Mouse (Mus musculus) right cerebral cortex, adult 18-20 months (tissue): ENCODE measurements around the gene Pom121.

Experiments
- DNase-seq: peaks from one replicate; pipeline ENCODE4 v3.0.0; 2022; ENCODE audit warnings: mixed read lengths

Gene Pom121

DNA sequence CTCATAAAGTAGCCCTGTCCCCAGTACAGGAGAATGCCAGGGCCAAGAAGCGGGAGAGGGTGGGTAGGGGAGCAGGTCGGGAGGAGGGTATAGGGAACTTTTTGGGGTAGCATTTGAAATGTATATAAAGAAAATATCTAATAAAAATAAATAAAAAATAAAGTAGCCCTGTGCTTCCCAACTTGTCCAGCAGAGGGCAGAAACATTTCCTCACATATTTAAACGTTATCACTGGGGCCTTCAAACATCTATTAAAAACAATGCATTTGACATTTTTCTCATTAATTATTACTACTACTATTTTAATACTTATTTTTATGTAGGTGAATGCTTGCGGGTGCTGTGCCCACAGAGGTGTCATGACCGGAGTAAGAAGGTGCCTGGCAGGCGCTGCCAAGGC is 26.5 kb downstream of the Pom121 start:
- DNase-seq = no peak

DNA sequence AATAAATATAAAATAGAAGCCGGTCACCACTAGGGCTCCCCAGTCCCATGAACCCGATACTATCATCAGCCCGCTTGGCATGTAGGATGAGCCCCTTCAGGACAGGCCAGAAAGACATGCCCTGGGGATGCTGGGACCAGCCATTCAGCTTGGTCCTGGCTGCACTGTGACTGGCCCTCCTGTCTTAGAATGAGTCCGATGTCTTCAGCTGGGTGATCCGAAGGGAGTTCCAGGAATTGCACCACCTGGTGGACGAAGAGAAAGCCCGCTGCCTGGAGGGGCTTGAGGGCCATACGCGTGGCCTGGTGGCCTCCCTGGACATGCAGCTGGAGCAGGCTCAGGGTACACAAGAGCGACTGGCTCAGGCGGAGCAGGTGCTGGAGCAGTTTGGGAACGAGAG is 30.8 kb downstream of the Pom121 start:
- no peak for DNase-seq

DNA sequence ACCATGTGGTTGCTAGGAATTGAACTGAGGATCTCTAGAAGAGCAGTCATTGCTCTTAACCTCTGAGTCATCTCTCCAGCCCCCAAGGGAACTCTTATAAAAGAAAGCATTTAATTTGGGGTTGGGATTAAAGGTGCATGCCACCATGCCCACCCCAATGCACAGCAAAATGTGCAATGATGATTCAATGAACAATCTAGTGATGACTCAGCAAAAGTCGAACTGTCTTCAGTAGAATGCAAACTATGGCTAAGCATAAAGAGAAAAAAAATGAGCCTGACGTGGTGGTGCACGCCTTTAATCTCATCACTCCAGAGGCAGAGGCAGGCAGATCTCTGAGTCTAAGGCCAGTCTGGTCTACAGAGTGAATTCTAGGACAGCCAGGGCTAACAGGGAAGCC is 31.8 kb downstream of the Pom121 start:
- no peak for DNase-seq

DNA sequence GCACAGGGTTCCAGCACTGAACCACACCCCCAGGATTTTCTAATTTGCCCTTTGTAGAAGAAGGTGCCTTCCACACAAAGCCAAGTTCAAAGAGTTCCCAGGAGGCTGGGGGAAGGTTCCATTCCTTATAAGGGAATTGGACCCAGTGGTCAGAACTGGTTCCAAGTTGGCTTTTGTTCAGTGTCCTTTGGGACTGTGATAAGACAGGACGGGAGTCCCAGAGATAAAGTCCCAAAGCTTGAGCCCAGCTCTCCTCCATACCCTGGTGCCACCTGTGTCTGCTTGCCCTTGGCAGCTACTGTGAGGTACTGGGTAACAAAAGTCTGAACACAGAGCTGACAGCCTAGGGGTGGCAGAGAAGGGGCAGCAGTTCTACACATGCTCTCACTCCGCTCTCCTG is 34.6 kb downstream of the Pom121 start:
- no peak for DNase-seq

DNA sequence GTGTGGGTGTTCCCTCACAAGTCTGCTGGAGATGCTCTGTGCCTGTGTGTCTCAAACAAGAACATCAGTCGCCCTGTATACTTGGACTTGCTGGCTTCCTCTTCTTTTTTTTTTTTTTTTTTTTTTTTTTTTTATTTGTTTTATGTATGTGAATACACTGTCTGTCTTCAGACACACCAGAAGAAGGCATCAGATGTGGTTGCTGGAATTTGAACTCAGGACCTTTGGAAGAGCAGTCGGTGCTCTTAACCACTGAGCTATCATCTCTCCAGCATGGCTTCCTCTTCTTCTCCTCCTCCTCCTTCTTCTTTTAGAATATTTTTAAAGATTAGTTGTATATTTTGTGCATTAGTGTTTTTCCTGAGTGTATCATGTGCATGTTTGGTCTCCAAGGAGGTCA is 36.8 kb downstream of the Pom121 start:
- no peak for DNase-seq

DNA sequence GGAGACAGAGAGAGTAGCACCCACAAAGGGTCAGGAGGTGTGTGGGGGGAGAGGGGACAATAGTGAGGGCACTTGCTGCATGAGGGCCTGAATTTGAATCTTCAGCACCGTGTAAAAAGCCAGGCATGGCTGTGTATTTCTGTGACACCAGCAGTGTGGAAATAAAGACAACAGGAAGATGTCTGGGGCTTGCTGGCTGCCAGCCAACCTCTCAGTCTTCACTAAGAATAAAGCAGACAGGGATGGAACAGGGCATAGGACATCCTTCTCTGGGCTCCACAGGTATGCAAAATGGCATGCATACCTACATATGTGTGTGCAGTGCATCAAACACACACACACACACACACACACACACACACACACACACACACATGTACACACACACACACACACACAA is 38.3 kb downstream of the Pom121 start:
- DNase-seq = no peak

DNA sequence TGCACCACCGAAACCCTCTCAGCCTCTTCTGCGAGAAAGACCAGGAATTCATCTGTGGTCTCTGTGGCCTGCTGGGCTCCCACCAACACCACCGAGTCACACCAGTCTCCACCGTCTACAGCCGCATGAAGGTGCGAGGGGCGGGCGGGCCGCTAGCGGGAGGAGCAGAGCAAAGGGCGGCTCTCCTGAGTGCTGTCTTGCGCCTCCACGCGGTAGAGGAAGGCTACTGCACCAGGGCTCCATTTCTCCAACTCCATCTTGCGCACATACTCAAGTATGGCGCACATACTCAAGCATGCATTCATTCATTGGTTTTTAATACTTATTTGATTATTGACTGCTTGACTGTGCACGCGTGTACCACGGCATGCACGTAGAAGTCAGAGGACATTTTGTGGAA is 40.8 kb downstream of the Pom121 start:
- DNase-seq = no peak

DNA sequence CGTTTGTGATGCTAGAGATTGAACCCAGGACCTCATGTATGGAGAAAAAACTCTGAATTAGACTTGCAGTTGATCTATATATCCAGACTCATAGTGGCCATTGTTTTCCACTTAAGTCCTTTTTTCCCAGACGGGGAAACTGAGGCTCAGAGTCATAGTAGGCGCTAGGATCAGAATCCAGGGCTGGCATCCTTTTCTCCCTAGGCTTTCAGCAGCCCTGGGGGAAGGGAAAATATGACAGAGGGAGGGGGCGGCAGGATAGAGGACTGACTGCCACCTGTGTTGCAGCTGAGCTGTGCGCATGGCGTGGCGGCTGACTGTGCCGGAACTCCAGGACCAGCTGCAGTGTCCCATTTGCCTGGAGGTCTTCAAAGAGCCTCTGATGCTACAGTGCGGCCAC is 41.4 kb downstream of the Pom121 start, which contains the start of gene Trim50:
Gene Trim50, plus strand, starts transcription at position 301 of the 400 bp plus-strand sequence.
- DNase-seq = no peak

DNA sequence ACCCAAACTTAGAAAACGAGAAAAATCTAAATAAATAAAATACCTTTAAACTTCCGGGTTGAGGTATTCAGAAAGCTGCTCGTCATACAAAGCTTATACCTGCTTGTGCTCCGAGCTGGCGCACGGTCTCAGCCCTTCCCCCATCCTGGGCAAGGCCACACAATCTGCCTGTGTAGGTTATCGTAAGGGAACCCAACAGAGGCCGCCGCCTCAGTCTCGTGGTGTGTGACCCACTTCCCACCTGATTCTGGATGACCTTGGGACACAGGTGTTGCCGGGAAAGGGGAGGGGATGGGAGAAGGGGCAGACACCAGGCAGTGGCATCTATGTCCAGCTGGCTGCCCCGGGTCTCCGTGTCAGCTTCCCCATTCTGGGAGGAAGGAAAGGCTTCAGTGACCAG is 42.7 kb downstream of the Pom121 start:
- no peak for DNase-seq

DNA sequence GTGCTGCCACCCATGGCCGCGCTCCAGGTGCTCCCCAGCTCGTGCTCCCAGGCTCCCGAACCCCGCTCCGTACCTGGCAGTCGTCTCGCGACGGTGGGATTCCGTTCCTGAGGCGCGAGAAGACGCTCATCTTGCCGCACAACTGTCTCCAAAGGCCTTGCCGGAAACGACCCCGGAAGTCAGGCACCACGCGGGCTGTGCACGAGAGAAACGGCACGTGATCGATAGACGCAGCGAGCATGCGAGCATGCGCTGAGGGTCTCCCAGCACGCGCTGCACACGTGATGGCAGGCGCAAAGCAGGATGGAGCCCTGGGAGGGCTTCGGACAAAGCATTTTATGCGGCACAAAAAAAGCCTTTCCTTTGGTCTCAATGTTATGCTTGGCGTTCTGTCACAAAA is 44.5 kb downstream of the Pom121 start, which contains the start of gene Fkbp6:
Gene Fkbp6, minus strand, starts transcription at position 183 of the 400 bp plus-strand sequence.
- DNase-seq = no peak

DNA sequence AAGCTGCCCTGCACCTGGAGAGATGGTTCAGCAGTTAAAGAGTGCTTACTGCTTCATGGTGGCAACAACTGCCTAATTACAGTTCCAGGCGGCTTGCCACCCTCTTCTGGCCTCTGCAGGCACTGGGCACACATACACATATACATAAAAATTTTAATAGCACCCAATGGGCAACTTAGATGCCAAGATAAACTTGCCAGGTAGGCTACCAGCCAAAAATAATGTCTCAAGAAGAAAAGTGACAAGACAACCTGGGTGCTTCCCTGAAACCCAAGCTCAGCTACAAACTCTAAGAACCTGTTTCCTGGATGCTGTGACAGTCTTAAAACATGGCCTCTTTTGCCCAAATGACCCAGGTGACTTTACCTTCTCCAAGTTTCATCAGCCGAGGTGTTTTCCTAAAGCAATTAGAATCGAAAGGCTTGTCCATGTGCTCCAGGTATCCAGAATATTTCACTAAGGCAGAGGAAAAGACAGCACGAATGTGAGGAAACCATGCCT is 46.8 kb downstream of the Pom121 start:
- no peak for DNase-seq

DNA sequence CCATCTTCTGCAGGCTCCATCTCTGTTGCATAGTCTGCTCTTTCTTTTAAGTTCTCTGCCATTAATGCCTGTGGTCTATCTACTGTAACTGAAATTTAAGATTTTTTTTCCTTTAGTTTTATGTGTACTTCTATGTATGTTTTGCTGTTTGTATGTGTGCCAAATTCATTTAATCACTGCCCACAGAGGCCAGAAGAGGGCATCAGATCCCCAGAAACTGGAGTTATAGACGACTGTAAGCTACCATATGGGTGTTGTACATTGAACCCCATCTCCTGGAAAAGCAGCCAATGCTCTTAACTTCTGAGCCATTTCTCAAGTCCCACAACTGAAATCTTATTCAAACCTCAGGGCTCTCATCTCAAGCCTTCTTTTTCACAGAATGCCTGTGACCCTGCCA is 47.9 kb downstream of the Pom121 start:
- DNase-seq = no peak

DNA sequence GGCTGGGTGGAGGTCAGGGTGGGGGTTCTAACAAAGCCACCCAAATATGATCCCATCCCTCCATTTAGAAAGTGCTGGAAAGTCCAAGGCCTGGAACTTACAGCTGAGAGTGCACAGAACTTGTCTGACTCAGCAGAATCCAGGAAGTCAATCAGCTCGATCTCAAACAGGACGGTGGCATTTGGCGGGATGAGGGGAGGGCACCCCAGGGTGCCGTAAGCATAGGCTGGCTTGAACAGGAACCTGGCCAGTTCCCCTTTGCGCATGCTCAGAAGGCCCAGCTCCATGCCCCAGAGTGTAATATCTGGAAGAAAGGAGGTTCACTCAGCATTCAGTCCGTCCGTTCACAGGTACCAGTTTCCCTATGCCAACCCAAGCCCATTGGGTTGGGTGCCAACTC is 48.4 kb downstream of the Pom121 start:
- DNase-seq = no peak

DNA sequence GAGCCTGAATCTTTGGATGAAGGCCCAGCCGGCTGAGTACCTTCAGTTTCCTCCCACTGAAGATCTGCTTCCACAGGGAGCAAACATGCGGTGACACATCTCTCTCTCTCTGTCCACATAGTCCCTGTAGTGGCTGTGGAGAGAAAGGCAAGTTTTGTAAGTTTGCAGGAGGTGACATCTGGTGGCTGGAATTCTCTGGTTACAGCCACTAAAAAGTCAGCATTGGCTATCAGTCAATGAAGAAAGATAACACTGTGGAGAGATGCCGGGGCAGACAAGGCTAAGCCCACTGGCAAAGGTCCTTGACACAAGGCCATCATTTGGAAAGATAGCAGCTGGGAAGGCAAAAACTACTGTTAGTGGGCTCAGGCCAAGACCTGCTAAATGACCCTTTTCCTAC is 56.8 kb downstream of the Pom121 start:
- DNase-seq = no peak

DNA sequence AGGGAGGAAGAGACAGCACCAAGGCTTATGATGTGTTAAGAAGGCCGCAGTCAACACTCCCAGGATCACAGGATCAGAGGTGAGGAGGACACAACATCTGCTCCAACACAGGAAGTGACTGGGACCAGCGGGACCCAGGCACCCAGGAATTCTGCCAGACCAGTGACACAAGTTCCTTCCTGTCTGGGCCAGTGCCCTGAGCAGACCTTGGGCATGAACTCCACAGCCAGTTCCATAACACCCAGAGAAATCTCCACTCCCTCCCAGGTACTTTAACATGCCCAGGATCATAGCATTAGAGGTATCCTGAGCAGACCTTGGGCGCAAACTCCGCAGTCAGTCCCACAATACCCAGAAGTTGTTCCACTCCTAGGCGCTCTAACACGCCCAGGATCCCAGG is 63.2 kb downstream of the Pom121 start:
- DNase-seq = no peak

DNA sequence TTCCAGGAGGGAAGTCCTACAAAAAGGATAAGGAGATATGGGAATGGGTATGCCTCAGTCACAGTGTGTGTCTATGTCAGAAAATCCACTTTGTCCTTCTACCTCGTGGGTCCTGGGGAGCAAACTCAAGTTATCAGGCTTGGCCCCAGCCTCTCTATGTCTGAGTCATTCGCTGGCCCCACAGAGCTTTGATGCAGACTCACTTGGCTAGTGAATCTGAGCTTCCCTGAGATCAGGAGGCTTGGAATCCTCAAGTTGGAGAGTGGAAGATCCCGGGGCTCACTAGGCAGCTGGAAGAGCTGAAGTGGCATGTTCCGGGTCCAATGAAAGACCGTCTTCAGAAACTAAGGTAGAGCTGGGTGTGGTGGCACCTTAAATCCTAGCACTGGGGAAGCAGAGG is 64.1 kb downstream of the Pom121 start:
- no peak for DNase-seq

DNA sequence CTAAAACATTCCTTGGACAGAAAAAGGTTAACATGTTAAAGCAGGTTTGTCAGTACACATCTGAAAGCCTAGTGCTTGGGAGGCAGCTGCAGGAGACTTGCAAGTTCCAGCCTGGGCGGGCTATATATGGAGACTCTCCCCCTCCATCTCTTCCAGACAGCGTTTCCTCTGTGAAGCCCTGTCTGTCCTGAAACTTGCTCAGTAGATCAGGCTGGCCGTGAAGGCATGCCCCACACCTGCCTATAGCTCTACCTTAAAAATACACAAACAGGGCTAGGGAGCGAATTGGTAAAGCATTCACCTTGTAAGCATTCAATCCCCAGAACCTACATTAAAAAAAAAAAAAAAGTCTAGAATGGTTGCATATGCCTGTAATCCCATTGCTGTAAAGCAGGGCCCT is 64.9 kb downstream of the Pom121 start:
- no peak for DNase-seq
